22 mouse cellular contexts compared by ENCODE assay signal in the genomic region with DNA sequence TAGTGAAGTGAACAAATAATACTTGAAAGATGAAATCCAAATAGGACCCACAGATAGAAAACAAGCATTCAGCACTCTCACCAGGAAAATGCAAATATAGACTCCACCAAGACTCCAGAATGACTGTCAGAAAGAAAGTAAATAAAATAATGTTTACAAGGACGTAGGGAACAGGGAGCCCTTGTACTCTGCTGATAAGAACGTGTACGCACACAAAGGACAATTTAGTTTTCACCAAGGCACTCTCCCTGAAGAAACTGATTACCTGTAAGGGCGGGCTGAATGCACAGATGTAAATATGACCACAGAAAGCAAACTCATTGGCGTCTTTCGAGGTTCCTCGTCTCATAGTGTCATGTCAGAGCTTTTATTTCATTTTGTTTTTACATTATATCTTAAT. TPM values are rescaled to one million over a fixed set of nuclear protein-coding genes. Genes with fewer than 3 reads are reported as not detected.
DNase-seq lines count a peak whose midpoint lies in the region; ATAC-seq and TF ChIP-seq lines count a peak whose summit lies in the region.
"Had no signal": no experiment of that assay in that cellular context is flagged by ENCODE, and none has a peak within 500 bp of the region (broad histone marks: within the 10 kb centered on the region; RNA-seq: fewer than 3 reads in every experiment).

No protein-coding gene starts in this region.

- no peak overlapping the region for H3K4me3 ChIP-seq in liver, postnatal 0 days (ENCODE audit: low read depth, low read length)
- no peak overlapping the region for H3K4me3 ChIP-seq in liver, embryonic 11.5 days (ENCODE audit: low read depth, low read length)
- H3K4me3 ChIP-seq in stomach, embryonic 15.5 days (replicated peaks), result no peak overlapping the region
- H3K4me3 ChIP-seq: embryonic facial prominence, embryonic 13.5 days; forebrain, embryonic 12.5 days; heart, embryonic 15.5 days had no signal

- H3K9me3 ChIP-seq in liver, postnatal 0 days (ENCODE audit: low read length), result no peaks in the 10 kb centered on the region
- H3K9me3 ChIP-seq in liver, embryonic 11.5 days (ENCODE audit: control insufficient read depth, low read length), result no peaks in the 10 kb centered on the region
- no peaks in the 10 kb centered on the region for H3K9me3 ChIP-seq in stomach, embryonic 15.5 days
- H3K9me3 ChIP-seq: embryonic facial prominence, embryonic 13.5 days; forebrain, embryonic 12.5 days; heart, embryonic 15.5 days had no signal

- no peak for DNase-seq in liver, postnatal 0 days
- DNase-seq in liver, embryonic 11.5 days (ENCODE audit: low spot score), result no peak
- peak; percentile 17 for DNase-seq in testis, postnatal 14 days (ENCODE audit: low spot score)
- DNase-seq in testis, postnatal 10 days (ENCODE audit: low spot score), result no peak
- no peak for DNase-seq in B cell, adult 2 months
- no peak for DNase-seq in urinary bladder, postnatal 4 days (ENCODE audit: low spot score in 2 of 2)
- DNase-seq: adrenal gland, postnatal 14 days; cerebellum, adult 11-12 months; cerebellum, adult 9-10 months; cerebellum, postnatal 36 days; gastrocnemius, postnatal 10 days; heart, adult 18-20 months; heart, postnatal 14 days had no signal

- TF ChIP-seq CTCF in liver, postnatal 0 days (IDR thresholded peaks at IDR 0.05; ENCODE audit: low read depth), result no peak

- no peaks in the 10 kb centered on the region; the same call in 1 of the 2 replicates for H3K4me1 ChIP-seq in liver, postnatal 0 days (ENCODE audit: insufficient read depth)
- H3K4me1 ChIP-seq in liver, embryonic 11.5 days (replicated peaks; ENCODE audit: control insufficient read depth, insufficient read depth, low read length), result no peaks in the 10 kb centered on the region
- no peaks in the 10 kb centered on the region for H3K4me1 ChIP-seq in stomach, embryonic 15.5 days
- H3K4me1 ChIP-seq: forebrain, embryonic 12.5 days; heart, embryonic 15.5 days had no signal

- peak; percentile 84 for TF ChIP-seq EP300 in liver, postnatal 0 days (IDR thresholded peaks at IDR 0.05; ENCODE audit: low read depth)

- no peak overlapping the region for H3K4me2 ChIP-seq in liver, postnatal 0 days (ENCODE audit: low read depth, low read length)
- H3K4me2 ChIP-seq in liver, embryonic 11.5 days, result no peak overlapping the region
- H3K4me2 ChIP-seq in stomach, embryonic 15.5 days, result no peak overlapping the region
- H3K4me2 ChIP-seq: embryonic facial prominence, embryonic 13.5 days; forebrain, embryonic 12.5 days; heart, embryonic 11.5 days; heart, embryonic 15.5 days had no signal

- H3K9ac ChIP-seq in liver, postnatal 0 days (replicated peaks), result no peak overlapping the region
- H3K9ac ChIP-seq in liver, embryonic 11.5 days (ENCODE audit: low read depth, low read length), result no peak overlapping the region
- no peak overlapping the region for H3K9ac ChIP-seq in stomach, embryonic 15.5 days
- H3K9ac ChIP-seq: embryonic facial prominence, embryonic 13.5 days; forebrain, embryonic 12.5 days; heart, embryonic 15.5 days had no signal

- peak overlapping the region; percentile 58; the same call in 1 of the 2 replicates for H3K27ac ChIP-seq in liver, postnatal 0 days (ENCODE audit: low read depth)
- no peak overlapping the region for H3K27ac ChIP-seq in liver, embryonic 11.5 days (ENCODE audit: low read depth, low read length)
- no peak overlapping the region for H3K27ac ChIP-seq in stomach, embryonic 15.5 days
- H3K27ac ChIP-seq: embryonic facial prominence, embryonic 13.5 days; forebrain, embryonic 12.5 days; heart, embryonic 15.5 days had no signal

- H3K36me3 ChIP-seq in liver, postnatal 0 days (replicated peaks; ENCODE audit: insufficient read depth, low read length), result no peaks in the 10 kb centered on the region
- no peaks in the 10 kb centered on the region for H3K36me3 ChIP-seq in liver, embryonic 11.5 days (ENCODE audit: control insufficient read depth, insufficient read depth, low read length)
- H3K36me3 ChIP-seq in stomach, embryonic 15.5 days, result no peaks in the 10 kb centered on the region
- H3K36me3 ChIP-seq: embryonic facial prominence, embryonic 13.5 days; forebrain, embryonic 12.5 days; heart, embryonic 15.5 days had no signal

- H3K27me3 ChIP-seq in liver, postnatal 0 days (ENCODE audit: insufficient read depth, low read length), result no peaks in the 10 kb centered on the region
- H3K27me3 ChIP-seq in liver, embryonic 11.5 days (replicated peaks; ENCODE audit: control insufficient read depth, insufficient read depth, low read length), result no peaks in the 10 kb centered on the region
- H3K27me3 ChIP-seq in stomach, embryonic 15.5 days (replicated peaks), result no peaks in the 10 kb centered on the region
- H3K27me3 ChIP-seq: CH12.LX; embryonic facial prominence, embryonic 13.5 days; forebrain, embryonic 12.5 days; heart, embryonic 15.5 days; Patski had no signal

- 42% methylated on average over 7 of the region's 7 CpGs for WGBS in liver, postnatal 0 days (ENCODE audit: insufficient replicate concordance)
- WGBS in liver, embryonic 11.5 days, result 62% methylated on average over 7 of the region's 7 CpGs
- WGBS in stomach, embryonic 15.5 days, result 51% methylated on average over 7 of the region's 7 CpGs

- ATAC-seq in liver, postnatal 0 days, result peak; percentile 82
- no peak for ATAC-seq in liver, embryonic 11.5 days (replicated peaks; ENCODE audit: low FRiP score)
- peak; percentile 80 for ATAC-seq in stomach, embryonic 15.5 days (ENCODE audit: insufficient read depth, low FRiP score, low read depth)
- ATAC-seq: activated CD4-positive, CD25-positive, alpha-beta regulatory T cell, adult 4 months; forebrain, embryonic 16.5 days; Patski had no signal

RNA-seq across cellular contexts. Expression of gene Hpgd, which starts 10.2 kb away (rescaled TPM):
- 70.1 and 74.2 TPM in 2 replicates for polyA plus RNA-seq in liver, postnatal 0 days (2015; fragmentation: Nextera tagmentation; extraction: Ambion mirVana)
- polyA plus RNA-seq in liver, embryonic 11.5 days (2014; fragmentation: Nextera tagmentation; extraction: Ambion mirVana), result 28.2 and 32.4 TPM in 2 replicates
- polyA plus RNA-seq in stomach, embryonic 15.5 days (2015; fragmentation: Nextera tagmentation; extraction: Ambion mirVana), result 57.7 and 64.8 TPM in 2 replicates
